Mouse (Mus musculus) testis, adult 2 months (tissue): Measurements from ENCODE around the gene Mtif3.

Experiments used
- CTCF ChIP-seq: fragments of 200-500 bp; IDR thresholded peaks from 2 replicates; pipeline ENCODE4 v1.5.1; 2012; ENCODE audit warnings: low read depth, mild to moderate bottlenecking, inconsistent platforms, low read length, moderate library complexity; ENCODE audit not compliant: control insufficient read depth, insufficient read depth, insufficient replicate concordance
- POLR2A ChIP-seq: fragments of 200-500 bp; IDR thresholded peaks from 2 replicates; pipeline ENCODE4 v1.6.1; 2012; ENCODE audit warnings: low read depth, mild to moderate bottlenecking, inconsistent platforms, low read length, moderate library complexity; ENCODE audit not compliant: control insufficient read depth

DNA sequence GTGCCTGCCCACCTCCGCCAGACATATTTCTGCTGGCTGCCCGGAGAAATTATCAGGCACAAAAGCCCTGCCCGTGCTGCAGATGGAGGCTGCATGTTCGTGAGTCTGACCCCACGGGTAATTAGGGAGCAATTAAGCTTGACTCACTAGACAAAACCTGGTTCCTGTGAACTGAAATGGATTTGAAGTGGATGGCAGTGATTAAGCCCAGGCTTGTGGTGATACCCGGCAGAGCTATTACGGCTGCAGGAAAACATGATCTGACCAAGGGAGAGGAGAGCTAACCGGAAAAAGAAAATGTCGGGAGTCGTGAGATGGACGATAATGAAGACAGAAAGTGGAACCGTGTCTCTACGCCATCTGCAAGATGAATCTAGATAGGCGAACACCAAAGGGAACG lies 20.6 kb downstream of the Mtif3 start:
- TF ChIP-seq POLR2A, result no peak
- TF ChIP-seq CTCF, result no peak
